Mouse (Mus musculus) lung, adult 2 months (tissue): ENCODE results near the gene Bend7.

ENCODE experiments used
- CTCF ChIP-seq: fragments of 200-500 bp; IDR thresholded peaks from 2 replicates; pipeline ENCODE4 v1.5.1; 2011; ENCODE audit warnings: mild to moderate bottlenecking, low read length, control low read depth; ENCODE audit not compliant: insufficient read depth
- POLR2A ChIP-seq: fragments of 200-500 bp; IDR thresholded peaks from 2 replicates; pipeline ENCODE4 v1.6.1; 2011; ENCODE audit warnings: low read depth, mild to moderate bottlenecking, control low read depth, low read length, borderline replicate concordance; ENCODE audit errors: extremely low read depth

- TF ChIP-seq CTCF (no peak), POLR2A (no peak)
These were observed 56.3 kb downstream of the Bend7 start for GRCm38 (mm10) chr2:4773911-4774310.
